Mouse (Mus musculus) megakaryocyte-erythroid progenitor cell, adult 5-6 weeks (primary cell): ENCODE measurements at regions not wholly inside any gene's neighbourhood (a gene's known extent, or its start where the extent isn't known, plus 50 kb on each side); places are given as distances from the start of the nearest gene placed in this dataset.

Experiments
- ATAC-seq: replicated peaks from 2 replicates; pipeline ENCODE4 v1.8.0; 2016; ENCODE audit warnings: mild to moderate bottlenecking, inconsistent platforms; ENCODE audit not compliant: severe bottlenecking, poor library complexity, low FRiP score, low TSS enrichment

GRCm38 (mm10) chr13:45332031-45332430, 57.5 kb upstream of the Mylip start:
- no peak for ATAC-seq

- no peak for ATAC-seq
These were observed 55.9 kb upstream of the Mylip start for GRCm38 (mm10) chr13:45333634-45334033.
